Mouse (Mus musculus): ENCODE data around the gene Slc27a4. TPM values are rescaled to one million over a fixed set of nuclear protein-coding genes. Genes with fewer than 3 reads are reported as not detected.
"Not testable (repeated sequence)": the region's sequence is repeated elsewhere in the genome, so short reads cannot be mapped to it uniquely, and the experiment has no call there.

The Slc27a4 gene
- polyA plus RNA-seq, 1 experiment from 2014 or later, result 17.9 TPM

GRCm38 (mm10) chr2:29781256-29781655, 21.2 kb upstream of the Slc27a4 start:
- H3K36me3 ChIP-seq (ENCODE audit: control insufficient read depth, insufficient read depth, low read length), result peaks cover 40% of the 10 kb centered on the region
- WGBS, result 94% methylated on average over 2 of the region's 2 CpGs

GRCm38 (mm10) chr2:29784290-29784689, 18.1 kb upstream of the Slc27a4 start:
- ATAC-seq (ENCODE audit: low FRiP score) (no peak), DNase-seq (ENCODE audit: low spot score) (no peak)
- 66% methylated on average over 4 of the region's 4 CpGs for WGBS
- Histone ChIP-seq H3K4me2 (replicated peaks; ENCODE audit: low read depth, low read length) (no peak overlapping the region), H3K4me1 (replicated peaks; ENCODE audit: control insufficient read depth, insufficient read depth, low read length) (0 out of 2 replicates have a peak, but pooled peaks cover 2% of the 10 kb centered on the region), H3K27ac (ENCODE audit: low read depth, low read length) (no peak overlapping the region), H3K9ac (ENCODE audit: low read depth, low read length) (no peak overlapping the region), H3K36me3 (ENCODE audit: control insufficient read depth, insufficient read depth, low read length) (peaks cover 29% of the 10 kb centered on the region), H3K27me3 (ENCODE audit: control insufficient read depth, insufficient read depth, low read length) (no peaks in the 10 kb centered on the region), H3K9me3 (ENCODE audit: control insufficient read depth, low read length) (no peaks in the 10 kb centered on the region), H3K4me3 (ENCODE audit: low read depth, low read length) (no peak overlapping the region)

More at GRCm38 (mm10) chr2:29781256-29781655, 21.2 kb upstream of the Slc27a4 start:
- ATAC-seq (ENCODE audit: low FRiP score); DNase-seq (ENCODE audit: low spot score); H3K4me3 ChIP-seq (ENCODE audit: low read depth, low read length); H3K27ac ChIP-seq (ENCODE audit: low read depth, low read length); H3K9ac ChIP-seq (ENCODE audit: low read depth, low read length); H3K27me3 ChIP-seq (ENCODE audit: control insufficient read depth, insufficient read depth, low read length); H3K9me3 ChIP-seq (ENCODE audit: control insufficient read depth, low read length); H3K4me2 ChIP-seq (replicated peaks; ENCODE audit: low read depth, low read length); H3K4me1 ChIP-seq (replicated peaks; ENCODE audit: control insufficient read depth, insufficient read depth, low read length): not testable (repeated sequence)

- Histone ChIP-seq H3K9ac (ENCODE audit: low read depth, low read length) (peak within 1 kb of the TSS; percentile 80), H3K36me3 (ENCODE audit: control insufficient read depth, insufficient read depth, low read length) (peaks cover 19% of the 10 kb centered on the region), H3K9me3 (ENCODE audit: control insufficient read depth, low read length) (no peaks in the 10 kb centered on the region), H3K4me1 (replicated peaks; ENCODE audit: control insufficient read depth, insufficient read depth, low read length) (0 out of 2 replicates have a peak, but pooled peaks cover 2% of the 10 kb centered on the region), H3K4me2 (replicated peaks; ENCODE audit: low read depth, low read length) (peak within 1 kb of the TSS; percentile 79), H3K4me3 (ENCODE audit: low read depth, low read length) (peak within 1 kb of the TSS; percentile 65), H3K27me3 (ENCODE audit: control insufficient read depth, insufficient read depth, low read length) (no peaks in the 10 kb centered on the region), H3K27ac (ENCODE audit: low read depth, low read length) (no peak within 1 kb of the TSS)
- 2% methylated on average over 31 of the region's 31 CpGs for WGBS
- ATAC-seq (ENCODE audit: low FRiP score), result peak; percentile 76
- peak; percentile 97 for DNase-seq (ENCODE audit: low spot score)
Observed at GRCm38 (mm10) chr2:29787104-29787917, 15.1 kb upstream of the Slc27a4 start, which contains the start of gene Coq4. Gene Coq4 (plus strand): TSS chr2:29787493.

GRCm38 (mm10) chr2:29787937-29788681, 14.3 kb upstream of the Slc27a4 start, which contains the start of gene Trub2:
Gene Trub2 (minus strand): TSS chr2:29788502.
- Histone ChIP-seq H3K4me1 (replicated peaks; ENCODE audit: control insufficient read depth, insufficient read depth, low read length) (0 out of 2 replicates have a peak, but pooled peaks cover 2% of the 10 kb centered on the region), H3K9ac (ENCODE audit: low read depth, low read length) (peak within 1 kb of the TSS; percentile 80), H3K27ac (ENCODE audit: low read depth, low read length) (no peak within 1 kb of the TSS), H3K36me3 (ENCODE audit: control insufficient read depth, insufficient read depth, low read length) (peaks cover 12% of the 10 kb centered on the region), H3K27me3 (ENCODE audit: control insufficient read depth, insufficient read depth, low read length) (no peaks in the 10 kb centered on the region), H3K4me3 (ENCODE audit: low read depth, low read length) (peak within 1 kb of the TSS; percentile 65), H3K9me3 (ENCODE audit: control insufficient read depth, low read length) (no peaks in the 10 kb centered on the region), H3K4me2 (replicated peaks; ENCODE audit: low read depth, low read length) (peak within 1 kb of the TSS; percentile 79)
- WGBS, result under 1% methylated on average over 45 of the region's 45 CpGs
- peak; percentile 90 for ATAC-seq (ENCODE audit: low FRiP score)
- DNase-seq (ENCODE audit: low spot score), result peak; percentile 82

GRCm38 (mm10) chr2:29792772-29793487, 9.5 kb upstream of the Slc27a4 start:
- no peak overlapping the region for H3K4me3 ChIP-seq (ENCODE audit: low read depth, low read length)
- no peaks in the 10 kb centered on the region for H3K4me1 ChIP-seq (replicated peaks; ENCODE audit: control insufficient read depth, insufficient read depth, low read length)
- ATAC-seq (ENCODE audit: low FRiP score) (no peak), DNase-seq (ENCODE audit: low spot score) (no peak)
- H3K27ac ChIP-seq (ENCODE audit: low read depth, low read length), result no peak overlapping the region
- H3K27me3 ChIP-seq (ENCODE audit: control insufficient read depth, insufficient read depth, low read length), result no peaks in the 10 kb centered on the region
- no peaks in the 10 kb centered on the region for H3K9me3 ChIP-seq (ENCODE audit: control insufficient read depth, low read length)
- H3K4me2 ChIP-seq (replicated peaks; ENCODE audit: low read depth, low read length), result no peak overlapping the region
- H3K36me3 ChIP-seq (ENCODE audit: control insufficient read depth, insufficient read depth, low read length), result peaks cover 6% of the 10 kb centered on the region; the same call in 1 of the 2 replicates
- WGBS, result 98% methylated on average over 2 of the region's 2 CpGs
- H3K9ac ChIP-seq (ENCODE audit: low read depth, low read length), result no peak overlapping the region

GRCm38 (mm10) chr2:29802827-29803201, 380 bp downstream of the Slc27a4 start:
- ATAC-seq (ENCODE audit: low FRiP score) (no peak), DNase-seq (ENCODE audit: low spot score) (no peak)
- under 1% methylated on average over 38 of the region's 39 CpGs for WGBS
- Histone ChIP-seq H3K4me2 (replicated peaks; ENCODE audit: low read depth, low read length) (peak overlapping the region; percentile 79), H3K27me3 (ENCODE audit: control insufficient read depth, insufficient read depth, low read length) (no peaks in the 10 kb centered on the region), H3K27ac (ENCODE audit: low read depth, low read length) (peak overlapping the region; percentile 91), H3K36me3 (ENCODE audit: control insufficient read depth, insufficient read depth, low read length) (0 out of 2 replicates have a peak, but pooled peaks cover 4% of the 10 kb centered on the region), H3K4me3 (ENCODE audit: low read depth, low read length) (peak overlapping the region; percentile 93), H3K9ac (ENCODE audit: low read depth, low read length) (peak overlapping the region; percentile 87), H3K4me1 (replicated peaks; ENCODE audit: control insufficient read depth, insufficient read depth, low read length) (peaks cover 6% of the 10 kb centered on the region; the same call in 1 of the 2 replicates), H3K9me3 (ENCODE audit: control insufficient read depth, low read length) (no peaks in the 10 kb centered on the region)

GRCm38 (mm10) chr2:29803400-29803831, 982 bp downstream of the Slc27a4 start:
- Histone ChIP-seq H3K36me3 (ENCODE audit: control insufficient read depth, insufficient read depth, low read length) (0 out of 2 replicates have a peak, but pooled peaks cover 4% of the 10 kb centered on the region), H3K4me1 (replicated peaks; ENCODE audit: control insufficient read depth, insufficient read depth, low read length) (peaks cover 6% of the 10 kb centered on the region; the same call in 1 of the 2 replicates), H3K9me3 (ENCODE audit: control insufficient read depth, low read length) (no peaks in the 10 kb centered on the region), H3K4me3 (ENCODE audit: low read depth, low read length) (peak overlapping the region; percentile 93), H3K27me3 (ENCODE audit: control insufficient read depth, insufficient read depth, low read length) (no peaks in the 10 kb centered on the region), H3K9ac (ENCODE audit: low read depth, low read length) (peak overlapping the region; percentile 87), H3K4me2 (replicated peaks; ENCODE audit: low read depth, low read length) (peak overlapping the region; percentile 79), H3K27ac (ENCODE audit: low read depth, low read length) (peak overlapping the region; percentile 91; the same call in 1 of the 2 replicates)
- 23% methylated on average over 6 of the region's 6 CpGs for WGBS
- peak; percentile 44 for DNase-seq (ENCODE audit: low spot score)
- ATAC-seq (ENCODE audit: low FRiP score), result no peak
